Mouse (Mus musculus) lung, embryonic 14.5 days (tissue): ENCODE measurements around the gene Zmynd8. TPM values are rescaled to one million over a fixed set of nuclear protein-coding genes. Genes with fewer than 3 reads are reported as not detected.
A peak's percentile ranks its signal among the peaks of the same experiment; 100 is the strongest.

Source experiments
- ATAC-seq: fragments of 200-750 bp; cut with Nextera tagmentation; 2 replicates; pipeline ENCODE4 v1.8.0; 2017; ENCODE audit warnings: mild to moderate bottlenecking, moderate TSS enrichment, moderate library complexity; ENCODE audit not compliant: insufficient read depth
- DNase-seq: peaks from one replicate; pipeline ENCODE4 v3.0.0-alpha.2; 2015
- H3K27ac ChIP-seq: fragments of 300-500 bp; sonication (generic); 2 replicates; pipeline ENCODE4 v1.5.1; 2014; ENCODE audit warnings: low read depth, mild to moderate bottlenecking, moderate library complexity
- H3K27me3 ChIP-seq: fragments of 300-500 bp; sonication (generic); 2 replicates; pipeline ENCODE4 v1.6.1; 2014; ENCODE audit warnings: low read length, control low read depth; ENCODE audit not compliant: insufficient read depth
- H3K36me3 ChIP-seq: fragments of 300-500 bp; sonication (generic); 2 replicates; pipeline ENCODE4 v1.6.1; 2014; ENCODE audit warnings: control low read depth; ENCODE audit not compliant: insufficient read depth
- H3K4me1 ChIP-seq: fragments of 300-500 bp; sonication (generic); 2 replicates; pipeline ENCODE4 v1.6.1; 2014; ENCODE audit warnings: antibody characterized with exemption, control low read depth; ENCODE audit not compliant: insufficient read depth
- H3K4me2 ChIP-seq: fragments of 300-500 bp; sonication (generic); 2 replicates; pipeline ENCODE4 v1.6.1; 2014; ENCODE audit warnings: mild to moderate bottlenecking
- H3K4me3 ChIP-seq: fragments of 300-500 bp; sonication (generic); 2 replicates; pipeline ENCODE4 v1.5.1; 2014; ENCODE audit warnings: low read depth, low read length
- H3K9ac ChIP-seq: fragments of 300-500 bp; sonication (generic); 2 replicates; pipeline ENCODE4 v1.6.1; 2014
- H3K9me3 ChIP-seq: fragments of 300-500 bp; sonication (generic); 2 replicates; pipeline ENCODE4 v1.6.1; 2016; ENCODE audit warnings: low read depth, low read length, control low read depth
- CTCF ChIP-seq: IDR thresholded peaks from 2 replicates; pipeline ENCODE4 v1.5.1; 2016; ENCODE audit warnings: antibody characterized with exemption, low read depth
- WGBS: fragments of 180-500 bp; shearing (Covaris S2); extraction: QIAGEN DNeasy Blood & Tissue Kit; methylation state at CpG from one replicate; pipeline ENCODE4 v1.1.7; 2014; 5-methylcytosine and 5-hydroxymethylcytosine counted together
- polyA plus RNA-seq: library from polyadenylated mRNA; unstranded; fragments of >200 nt; fragmentation: Nextera tagmentation; extraction: Ambion mirVana; gene quantifications from 2 replicates; pipeline ENCODE4 v1.2.1, GENCODE M21; 2014

Gene Zmynd8
- polyA plus RNA-seq, 1 experiment from 2014 or later = 40.5 TPM

DNA sequence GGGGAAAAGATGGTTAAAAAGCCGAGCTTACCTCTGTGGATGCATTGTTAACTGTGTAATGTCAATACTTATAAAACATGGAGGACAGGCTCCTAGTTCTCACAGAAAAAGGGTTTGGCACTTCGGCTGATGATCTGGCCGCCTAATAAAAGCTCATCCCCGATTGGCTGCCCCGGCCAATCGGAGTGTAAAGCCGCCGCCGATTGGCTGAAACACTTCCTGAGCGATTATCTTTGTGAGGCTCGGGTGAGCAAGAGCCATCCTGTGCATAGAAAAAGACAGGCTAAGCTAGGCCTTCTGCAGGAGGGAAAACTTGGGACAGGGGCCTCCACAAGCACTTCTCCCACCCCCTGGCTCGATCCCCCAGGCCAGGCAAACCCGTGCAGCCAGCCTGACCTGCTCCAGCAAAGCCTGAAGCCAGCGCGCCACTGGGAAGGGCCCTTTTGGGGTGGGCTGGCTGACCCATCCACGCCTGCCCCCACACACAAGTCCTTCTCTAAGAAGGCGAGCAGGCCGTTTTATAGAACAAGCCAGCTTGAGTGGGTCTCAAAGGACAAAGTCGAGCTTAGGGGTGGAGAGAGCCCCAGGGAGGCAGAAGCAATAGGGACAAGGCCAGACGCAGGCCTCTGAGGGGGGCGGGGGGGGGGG is 14.1 kb downstream of the Zmynd8 start:
- peak overlapping the region; percentile 75 for H3K4me2 ChIP-seq
- DNase-seq (peak; percentile 97), ATAC-seq (peak; percentile 68)
- peak overlapping the region; percentile 100 for H3K27ac ChIP-seq
- peaks cover 10% of the 10 kb centered on the region for H3K36me3 ChIP-seq
- H3K4me1 ChIP-seq = peaks cover 81% of the 10 kb centered on the region
- H3K27me3 ChIP-seq = no peaks in the 10 kb centered on the region
- peak overlapping the region; percentile 68 for H3K9ac ChIP-seq
- no peak for TF ChIP-seq CTCF
- H3K4me3 ChIP-seq = peak overlapping the region; percentile 37
- 4% methylated on average over 21 of the region's 21 CpGs for WGBS
- no peaks in the 10 kb centered on the region for H3K9me3 ChIP-seq

DNA sequence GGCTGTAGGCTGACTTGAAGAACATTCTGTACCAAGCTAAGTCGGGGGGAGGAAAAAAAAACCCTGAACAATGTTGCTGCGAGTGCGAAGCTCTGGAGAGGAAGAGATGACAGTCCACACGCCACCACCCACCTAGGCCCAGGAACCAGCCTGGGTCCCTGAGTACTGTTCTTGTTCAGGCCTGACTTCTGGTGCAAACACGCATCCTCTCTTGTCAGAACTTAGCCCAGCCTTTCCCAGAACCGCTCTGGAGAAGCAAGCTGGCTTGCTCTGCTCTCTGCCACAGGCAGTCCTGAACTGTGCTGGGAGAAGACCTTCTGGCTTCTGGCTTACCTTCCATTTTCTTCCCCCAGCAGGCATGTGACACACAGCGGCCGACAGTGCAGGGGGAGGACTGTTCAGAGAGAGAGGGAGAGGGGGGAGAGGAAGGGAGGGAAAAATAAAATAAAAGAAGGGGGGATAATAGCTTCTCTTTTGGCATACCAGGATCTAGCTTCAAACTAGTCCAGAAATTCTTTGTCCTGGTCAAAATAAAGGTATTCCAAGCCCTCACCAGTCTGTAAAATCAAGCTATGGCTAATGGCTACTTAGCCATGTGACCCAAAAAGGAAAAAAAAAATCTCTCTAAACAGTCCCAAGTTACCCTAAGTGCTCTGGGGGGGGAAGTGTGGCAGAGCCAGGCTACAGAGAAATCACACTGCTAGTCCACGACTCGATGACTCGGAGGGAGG is 14.8 kb downstream of the Zmynd8 start:
- Histone ChIP-seq H3K4me3 (peak overlapping the region; percentile 37), H3K4me2 (peak overlapping the region; percentile 75), H3K9ac (peak overlapping the region; percentile 63), H3K27ac (peak overlapping the region; percentile 100), H3K9me3 (no peaks in the 10 kb centered on the region), H3K36me3 (peaks cover 10% of the 10 kb centered on the region), H3K4me1 (peaks cover 85% of the 10 kb centered on the region), H3K27me3 (no peaks in the 10 kb centered on the region)
- 5% methylated on average over 11 of the region's 11 CpGs for WGBS
- DNase-seq (no peak), ATAC-seq (no peak)
- no peak for TF ChIP-seq CTCF

DNA sequence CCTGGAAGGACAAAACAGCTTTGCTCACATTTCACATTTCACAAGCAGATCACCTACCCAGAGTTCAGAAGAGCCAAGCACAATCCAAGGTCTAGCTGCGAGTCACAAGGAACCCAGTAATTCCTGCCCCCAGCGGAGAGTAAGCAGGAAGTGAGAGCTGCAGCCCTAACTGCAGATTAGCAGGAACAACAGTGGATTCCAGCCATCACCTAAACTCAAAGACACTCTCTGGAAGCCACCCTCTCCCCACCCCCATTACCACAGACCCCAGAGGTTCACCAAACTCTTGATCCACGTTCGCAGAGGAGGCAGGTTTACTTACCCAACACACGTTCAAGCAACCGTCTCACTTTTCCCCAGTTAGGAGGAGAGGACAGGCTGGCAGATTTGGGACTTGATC is 15.8 kb downstream of the Zmynd8 start:
- H3K4me3 ChIP-seq = peak overlapping the region; percentile 37
- ATAC-seq = no peak
- no peak for TF ChIP-seq CTCF
- H3K9me3 ChIP-seq = no peaks in the 10 kb centered on the region
- DNase-seq = peak; percentile 68
- H3K9ac ChIP-seq = peak overlapping the region; percentile 63
- 4% methylated on average over 6 of the region's 6 CpGs for WGBS
- peak overlapping the region; percentile 75 for H3K4me2 ChIP-seq
- peaks cover 84% of the 10 kb centered on the region for H3K4me1 ChIP-seq
- H3K27me3 ChIP-seq = no peaks in the 10 kb centered on the region
- H3K36me3 ChIP-seq = peaks cover 10% of the 10 kb centered on the region
- H3K27ac ChIP-seq = peak overlapping the region; percentile 100

DNA sequence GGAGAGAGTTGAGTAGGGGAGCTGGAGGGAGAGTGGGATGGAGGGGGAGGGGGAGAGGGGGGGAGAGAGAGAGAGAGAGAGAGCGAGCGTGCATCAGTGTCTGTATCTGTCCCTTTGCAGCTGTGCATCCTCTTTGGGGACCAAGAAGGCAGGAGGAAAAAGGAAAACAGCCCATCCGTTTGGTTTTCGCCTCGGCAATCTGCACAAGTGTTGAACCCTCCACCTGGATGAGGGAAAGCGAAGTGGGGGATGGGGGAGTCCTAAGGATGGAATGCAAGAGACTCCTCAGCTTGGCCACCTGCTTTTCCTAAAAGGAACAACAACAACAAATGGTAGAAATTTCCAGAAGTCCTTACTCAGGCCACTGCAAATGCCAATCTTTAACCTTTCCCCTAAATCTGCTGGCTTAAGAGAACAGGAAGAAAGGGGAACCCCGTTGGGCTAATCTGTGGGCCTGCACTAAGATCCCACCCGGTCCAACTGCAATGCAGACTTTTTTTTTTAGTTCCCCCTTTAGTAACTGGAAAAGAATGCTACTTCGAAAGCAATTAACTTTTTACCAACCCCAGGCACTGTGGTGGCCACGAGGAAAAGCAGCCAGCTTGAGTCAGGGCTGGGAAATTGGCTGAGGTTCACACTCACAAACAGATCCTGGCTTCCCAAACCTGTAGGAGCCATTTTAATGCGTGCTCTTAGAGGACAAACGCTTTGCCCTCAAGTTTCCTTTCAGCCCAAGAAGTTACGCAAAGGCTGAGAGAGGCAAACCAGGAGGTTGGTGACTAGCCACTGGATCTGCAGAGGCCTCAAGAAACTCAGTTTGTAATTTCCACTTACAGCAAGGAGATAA is 17.0 kb downstream of the Zmynd8 start:
- no peak for ATAC-seq
- Histone ChIP-seq H3K36me3 (peaks cover 18% of the 10 kb centered on the region), H3K4me2 (peak overlapping the region; percentile 75), H3K9ac (peak overlapping the region; percentile 63), H3K27me3 (no peaks in the 10 kb centered on the region), H3K27ac (peak overlapping the region; percentile 100), H3K4me1 (peaks cover 84% of the 10 kb centered on the region), H3K9me3 (no peaks in the 10 kb centered on the region), H3K4me3 (peak overlapping the region; percentile 37)
- no peak for TF ChIP-seq CTCF
- DNase-seq = peak; percentile 50
- WGBS = 11% methylated on average over 13 of the region's 13 CpGs

DNA sequence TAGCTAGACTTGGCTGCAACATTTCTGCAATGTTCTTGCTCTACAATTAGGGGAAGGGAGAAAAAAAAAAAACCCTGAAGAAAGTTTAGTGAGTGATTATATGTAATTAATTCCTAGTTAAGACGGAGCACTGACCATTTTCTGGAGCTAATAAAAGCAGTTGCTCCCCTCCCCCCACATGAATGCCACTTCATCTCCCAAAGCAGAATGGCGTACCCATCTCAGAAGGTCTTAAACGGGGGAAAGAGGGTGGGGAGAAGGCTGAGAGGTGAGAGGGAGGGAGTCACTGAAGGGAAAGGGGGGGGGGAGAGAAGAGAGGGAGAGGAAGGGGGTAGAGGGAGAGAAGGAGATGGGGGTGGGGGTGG is 17.6 kb downstream of the Zmynd8 start:
- no peaks in the 10 kb centered on the region for H3K27me3 ChIP-seq
- peak overlapping the region; percentile 13; the same call in 1 of the 2 replicates for H3K4me3 ChIP-seq
- 14% methylated on average over 3 of the region's 3 CpGs for WGBS
- peak overlapping the region; percentile 75 for H3K4me2 ChIP-seq
- DNase-seq (no peak), ATAC-seq (no peak)
- H3K36me3 ChIP-seq = peaks cover 24% of the 10 kb centered on the region
- H3K9me3 ChIP-seq = no peaks in the 10 kb centered on the region
- no peak overlapping the region; the same call in 1 of the 2 replicates for H3K9ac ChIP-seq
- peak overlapping the region; percentile 100 for H3K27ac ChIP-seq
- peaks cover 84% of the 10 kb centered on the region for H3K4me1 ChIP-seq
- no peak for TF ChIP-seq CTCF

DNA sequence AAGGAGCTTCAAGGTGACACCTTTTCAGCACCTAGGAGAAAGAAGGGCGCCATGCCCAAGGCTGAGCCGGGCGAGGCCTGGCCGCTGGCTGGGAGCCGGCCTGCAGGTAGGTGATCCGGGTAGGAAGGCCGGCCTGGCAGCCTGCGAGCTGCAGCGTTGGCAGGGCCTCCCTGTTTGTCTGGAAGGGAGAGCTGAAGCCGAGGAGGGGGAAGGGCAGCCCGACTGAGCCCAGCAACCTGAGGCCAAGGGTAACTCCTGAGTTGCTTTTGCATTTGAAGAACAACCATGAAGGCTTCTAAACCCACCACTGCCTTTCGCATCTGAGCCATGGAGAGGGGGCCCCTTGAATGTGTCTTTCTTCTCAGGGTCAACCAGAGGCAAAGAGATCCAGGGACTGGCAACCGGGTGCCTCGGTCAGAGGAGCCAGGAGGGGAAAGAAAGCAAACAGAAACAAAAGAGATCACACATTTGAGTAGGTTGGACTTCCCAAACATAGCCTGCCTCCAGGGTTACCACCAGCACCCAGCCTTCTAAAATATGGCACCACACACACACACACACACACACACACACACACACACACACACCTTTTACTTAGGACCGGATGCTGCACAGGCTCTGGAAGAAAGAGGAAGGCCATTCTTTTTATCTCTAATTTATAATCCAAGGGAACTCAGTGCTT is 18.2 kb downstream of the Zmynd8 start:
- DNase-seq = peak; percentile 64

More for the DNA sequence above, 18.2 kb downstream of the Zmynd8 start:
- Histone ChIP-seq H3K4me3 (peak overlapping the region; percentile 13), H3K4me2 (peak overlapping the region; percentile 75), H3K9me3 (no peaks in the 10 kb centered on the region), H3K36me3 (peaks cover 26% of the 10 kb centered on the region), H3K9ac (peak overlapping the region; percentile 44), H3K27ac (peak overlapping the region; percentile 100), H3K4me1 (peaks cover 84% of the 10 kb centered on the region), H3K27me3 (no peaks in the 10 kb centered on the region)
- 11% methylated on average over 15 of the region's 15 CpGs for WGBS
- ATAC-seq = no peak
- TF ChIP-seq CTCF = no peak
